ENCODE assay signal across 11 mouse cellular contexts in the genomic region with DNA sequence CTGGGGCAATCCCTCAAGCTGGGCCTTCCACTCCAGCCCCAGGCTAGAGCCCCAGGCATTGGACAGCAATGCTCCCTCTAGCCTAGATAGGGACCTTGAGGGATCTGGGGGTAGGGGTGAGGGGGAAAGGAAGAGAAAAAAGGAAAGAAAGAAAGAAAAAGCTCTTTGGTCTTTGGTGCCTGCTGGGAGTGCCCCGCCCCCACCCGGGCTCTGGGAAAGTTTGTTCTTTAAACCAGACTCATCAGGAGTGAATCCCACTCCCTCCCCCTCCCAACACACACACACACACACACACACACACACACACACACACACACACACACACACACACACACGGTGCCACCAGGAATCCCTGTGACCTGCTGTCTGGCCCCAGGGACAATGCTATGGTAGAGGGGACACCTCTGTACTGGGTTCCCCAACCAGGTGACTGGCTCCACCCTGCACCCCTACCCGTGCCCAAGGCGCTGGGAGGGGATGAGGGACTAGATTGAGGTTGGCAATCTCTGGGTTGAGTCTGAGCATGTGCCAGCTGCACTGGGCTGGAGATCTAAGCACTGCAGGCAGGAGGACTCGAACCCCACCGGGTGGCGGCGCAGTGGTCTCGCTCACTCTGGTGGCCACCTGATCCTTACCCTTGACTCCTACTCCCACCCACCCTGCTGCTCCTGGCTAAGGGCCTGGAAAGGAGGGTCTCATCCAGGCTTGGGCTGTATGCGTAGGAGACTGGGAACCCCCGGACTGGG.
DNase-seq lines count a peak whose midpoint lies in the region; ATAC-seq and TF ChIP-seq lines count a peak whose summit lies in the region.
"Had no signal": no experiment of that assay in that cellular context is flagged by ENCODE, and none has a peak within 500 bp of the region (broad histone marks: within the 10 kb centered on the region; RNA-seq: fewer than 3 reads in every experiment).

No protein-coding gene starts in this region.

- no peak overlapping the region for H3K27ac ChIP-seq in heart, embryonic 13.5 days (replicated peaks)
- no peak overlapping the region for H3K27ac ChIP-seq in limb, embryonic 14.5 days (replicated peaks; ENCODE audit: low read depth, low read length)
- H3K27ac ChIP-seq: heart, adult 2 months had no signal

- H3K36me3 ChIP-seq in heart, embryonic 13.5 days, result no peaks in the 10 kb centered on the region
- no peaks in the 10 kb centered on the region for H3K36me3 ChIP-seq in limb, embryonic 14.5 days (ENCODE audit: control insufficient read depth, insufficient read depth, low read length)

- 46% methylated on average over 12 of the region's 12 CpGs for WGBS in heart, embryonic 13.5 days
- 33% methylated on average over 11 of the region's 12 CpGs for WGBS in limb, embryonic 14.5 days

- peaks cover 61% of the 10 kb centered on the region for H3K27me3 ChIP-seq in heart, embryonic 13.5 days (replicated peaks)
- H3K27me3 ChIP-seq in limb, embryonic 14.5 days (ENCODE audit: control insufficient read depth, insufficient read depth, low read length), result peaks cover 25% of the 10 kb centered on the region

- no peak for ATAC-seq in heart, embryonic 13.5 days (ENCODE audit: extremely low read depth, insufficient number of reproducible peaks, low FRiP score, low TSS enrichment)
- ATAC-seq in limb, embryonic 14.5 days (ENCODE audit: low FRiP score, low read depth), result no peak

- H3K4me3 ChIP-seq in heart, embryonic 13.5 days, result peak overlapping the region; percentile 54
- H3K4me3 ChIP-seq in limb, embryonic 14.5 days (replicated peaks; ENCODE audit: low read length), result no peak overlapping the region

- peak overlapping the region; percentile 84 for H3K4me2 ChIP-seq in heart, embryonic 13.5 days
- H3K4me2 ChIP-seq in limb, embryonic 14.5 days (replicated peaks; ENCODE audit: low read depth, low read length, severe bottlenecking), result 0 out of 2 replicates have a peak overlapping the region, but pooled peaks have one; percentile 90

- H3K9ac ChIP-seq in heart, embryonic 13.5 days, result no peak overlapping the region
- no peak overlapping the region for H3K9ac ChIP-seq in limb, embryonic 14.5 days (ENCODE audit: low read depth, low read length, severe bottlenecking)

- no peak for DNase-seq in heart, adult 18-20 months
- DNase-seq in urinary bladder, postnatal 14 days (ENCODE audit: low spot score), result peak; percentile 57
- no peak for DNase-seq in urinary bladder, postnatal 10 days (ENCODE audit: low spot score)
- DNase-seq in limb, embryonic 14.5 days (ENCODE audit: low spot score), result no peak
- no peak for DNase-seq in spleen, postnatal 36 days (ENCODE audit: low spot score in 2 of 2)
- DNase-seq in thymus, adult 18-20 months, result no peak
- DNase-seq in adrenal gland, adult 18-20 months (ENCODE audit: low spot score in 2 of 2), result no peak
- DNase-seq: adrenal gland, adult 2 months; cerebellum, adult 9-11 months; heart, adult 2 months had no signal

- H3K4me1 ChIP-seq in heart, embryonic 13.5 days, result peaks cover 12% of the 10 kb centered on the region; the same call in 1 of the 2 replicates
- H3K4me1 ChIP-seq in limb, embryonic 14.5 days (ENCODE audit: control insufficient read depth, insufficient read depth, low read length), result peaks cover 7% of the 10 kb centered on the region

- TF ChIP-seq POLR2A in limb, embryonic 14.5 days (IDR thresholded peaks at IDR 0.05; ENCODE audit: borderline replicate concordance, extremely low read depth, insufficient read depth, insufficient read length), result no peak

- no peaks in the 10 kb centered on the region for H3K9me3 ChIP-seq in heart, embryonic 13.5 days
- H3K9me3 ChIP-seq in limb, embryonic 14.5 days (ENCODE audit: control insufficient read depth, low read length), result no peaks in the 10 kb centered on the region
